Mouse (Mus musculus) heart, embryonic 15.5 days (tissue): Measurements from ENCODE around the gene Lpcat2. TPM values are rescaled to one million over a fixed set of nuclear protein-coding genes. Genes with fewer than 3 reads are reported as not detected.
A peak's percentile ranks its signal among the peaks of the same experiment; 100 is the strongest.
"Not testable (repeated sequence)": the region's sequence is repeated elsewhere in the genome, so short reads cannot be mapped to it uniquely, and the experiment has no call there.

Experiments
- ATAC-seq: fragments of 200-750 bp; cut with Nextera tagmentation; replicated peaks from 2 replicates; pipeline ENCODE4 v1.8.0; 2017; ENCODE audit warnings: low read depth, moderate TSS enrichment; ENCODE audit not compliant: insufficient number of reproducible peaks, insufficient read depth, low FRiP score
- H3K27ac ChIP-seq: fragments of 300-500 bp; sonication (generic); 2 replicates; pipeline ENCODE4 v1.5.1; 2015; ENCODE audit warnings: mild to moderate bottlenecking, inconsistent platforms
- H3K27me3 ChIP-seq: fragments of 300-500 bp; sonication (generic); 2 replicates; pipeline ENCODE4 v1.6.1; 2015; ENCODE audit warnings: inconsistent platforms
- H3K36me3 ChIP-seq: fragments of 300-500 bp; sonication (generic); 2 replicates; pipeline ENCODE4 v1.6.1; 2015; ENCODE audit warnings: mild to moderate bottlenecking, inconsistent platforms
- H3K4me1 ChIP-seq: fragments of 300-500 bp; sonication (generic); replicated peaks from 2 replicates; pipeline ENCODE4 v1.6.1; 2015; ENCODE audit warnings: inconsistent platforms
- H3K4me2 ChIP-seq: fragments of 300-500 bp; sonication (generic); 2 replicates; pipeline ENCODE4 v1.6.1; 2015; ENCODE audit warnings: inconsistent platforms, mild to moderate bottlenecking, moderate library complexity
- H3K4me3 ChIP-seq: fragments of 300-500 bp; sonication (generic); 2 replicates; pipeline ENCODE4 v1.5.1; 2015; ENCODE audit warnings: mild to moderate bottlenecking, inconsistent platforms
- H3K9ac ChIP-seq: fragments of 300-500 bp; sonication (generic); 2 replicates; pipeline ENCODE4 v1.6.1; 2015; ENCODE audit warnings: mild to moderate bottlenecking, inconsistent platforms
- H3K9me3 ChIP-seq: fragments of 300-500 bp; sonication (generic); replicated peaks from 2 replicates; pipeline ENCODE4 v1.6.1; 2016; ENCODE audit warnings: inconsistent platforms
- WGBS: fragments of 180-500 bp; shearing (Covaris S2); methylation state at CpG from one replicate; pipeline ENCODE4 v1.1.7; 2015; ENCODE audit warnings: mixed read lengths; 5-methylcytosine and 5-hydroxymethylcytosine counted together
- polyA plus RNA-seq: library from polyadenylated mRNA; unstranded; fragments of >200 nt; fragmentation: Nextera tagmentation; extraction: Ambion mirVana; gene quantifications from 2 replicates; pipeline ENCODE4 v1.2.1, GENCODE M21; 2015

Lpcat2 gene
- polyA plus RNA-seq, 1 experiment from 2014 or later, result 4.0 TPM

DNA sequence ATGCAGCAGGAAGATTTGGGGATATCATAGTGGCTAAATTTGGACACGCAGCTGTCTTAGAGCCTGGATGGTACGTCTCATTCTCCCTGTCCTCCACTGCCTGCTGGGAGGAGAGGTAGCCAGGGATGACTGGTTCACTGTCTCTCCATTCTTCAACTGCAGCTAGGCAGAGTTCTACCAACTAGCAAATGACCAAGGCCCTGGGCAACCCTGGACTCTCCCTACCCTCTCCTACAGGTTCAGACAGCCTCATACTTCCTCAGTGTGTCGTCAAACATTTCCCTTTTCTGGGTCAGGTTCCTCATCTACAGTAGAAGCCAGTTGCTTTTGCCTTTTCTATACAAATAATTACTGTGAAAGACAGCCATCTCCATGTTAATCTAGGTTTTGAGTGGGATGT lies 466 bp upstream of the Lpcat2 start:
- H3K9ac ChIP-seq, result no peak overlapping the region
- peaks cover 12% of the 10 kb centered on the region for H3K4me1 ChIP-seq
- 77% methylated on average over 3 of the region's 3 CpGs for WGBS
- H3K4me2 ChIP-seq, result peak overlapping the region; percentile 91
- H3K27me3 ChIP-seq, result peaks cover 14% of the 10 kb centered on the region; the same call in 1 of the 2 replicates
- H3K9me3 ChIP-seq, result no peaks in the 10 kb centered on the region
- peak overlapping the region; percentile 66 for H3K4me3 ChIP-seq
- H3K36me3 ChIP-seq, result no peaks in the 10 kb centered on the region
- ATAC-seq, result no peak
- no peak overlapping the region for H3K27ac ChIP-seq

DNA sequence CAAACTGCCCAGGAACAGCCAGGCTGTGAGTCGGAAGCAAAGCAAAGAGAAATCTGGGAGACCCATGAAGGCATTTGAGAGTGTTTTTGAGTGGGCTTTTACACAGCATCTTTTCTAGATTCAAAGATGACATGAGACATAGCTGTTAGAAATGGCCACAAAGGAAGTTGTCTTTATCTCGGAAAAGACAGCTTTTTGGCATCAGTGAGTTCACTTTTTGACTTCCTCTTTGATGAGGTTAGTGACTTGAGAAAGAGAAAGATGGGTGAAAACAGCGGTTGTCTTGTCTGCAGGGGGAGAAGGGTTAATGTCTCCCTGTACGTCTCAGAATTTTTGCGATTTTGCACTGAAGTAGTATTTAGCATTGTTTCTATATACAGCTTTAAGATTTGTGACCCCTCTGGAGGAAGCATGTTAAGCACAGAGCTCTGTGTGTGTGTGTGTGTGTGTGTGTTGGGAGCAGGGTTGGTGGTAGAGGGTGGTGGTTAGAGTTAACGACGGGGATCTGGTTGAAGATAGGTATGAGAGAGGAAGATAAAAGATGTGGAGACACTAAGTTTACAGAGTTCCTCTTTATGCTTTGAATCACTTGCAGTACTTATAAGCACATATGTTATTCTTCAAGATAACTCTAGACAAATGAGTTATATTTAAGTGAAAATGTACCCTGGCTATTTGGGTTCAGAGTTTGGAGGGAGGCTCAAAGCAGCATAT lies 1.3 kb downstream of the Lpcat2 start:
- 70% methylated on average over 7 of the region's 7 CpGs for WGBS
- Histone ChIP-seq H3K27me3 (peaks cover 14% of the 10 kb centered on the region; the same call in 1 of the 2 replicates), H3K36me3 (no peaks in the 10 kb centered on the region), H3K9ac (no peak overlapping the region), H3K9me3 (no peaks in the 10 kb centered on the region), H3K27ac (no peak overlapping the region), H3K4me3 (peak overlapping the region; percentile 66), H3K4me1 (0 out of 2 replicates have a peak, but pooled peaks cover 5% of the 10 kb centered on the region), H3K4me2 (peak overlapping the region; percentile 91)
- ATAC-seq, result no peak

DNA sequence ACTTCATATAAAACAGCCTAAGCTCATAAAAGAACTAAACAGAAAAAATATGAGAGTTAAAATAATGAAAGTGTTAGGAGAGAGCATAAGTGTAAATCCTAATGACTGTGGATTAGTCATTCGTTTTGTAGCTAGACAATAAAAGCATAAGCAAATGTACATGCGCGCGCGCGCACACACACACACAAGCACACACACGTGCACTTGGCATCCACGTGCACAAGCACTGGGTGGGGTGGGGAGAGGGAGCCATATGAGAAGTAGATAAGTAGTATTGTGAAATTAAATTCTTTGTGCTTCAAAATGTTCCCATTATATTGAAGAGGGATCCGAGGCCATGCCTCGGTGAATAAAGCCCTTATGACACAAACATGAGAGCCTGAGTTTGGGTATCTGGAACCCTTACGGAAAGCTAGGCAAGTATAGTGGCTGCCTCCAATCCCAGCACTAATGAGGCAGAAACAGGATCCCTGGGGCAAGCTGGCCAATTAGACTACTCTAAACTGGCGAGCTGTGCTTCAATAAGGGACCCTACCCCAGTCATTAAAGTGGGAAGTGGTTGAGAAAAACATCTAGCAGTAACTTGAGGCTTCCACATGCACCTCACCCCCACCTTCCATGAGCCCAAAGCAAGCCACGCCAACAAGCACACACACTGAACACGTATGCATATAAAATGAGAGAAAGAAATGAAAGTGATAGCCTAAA lies 3.5 kb downstream of the Lpcat2 start:
- no peak overlapping the region for H3K9ac ChIP-seq
- peaks cover 14% of the 10 kb centered on the region; the same call in 1 of the 2 replicates for H3K27me3 ChIP-seq
- WGBS, result 86% methylated on average over 14 of the region's 14 CpGs
- H3K4me1 ChIP-seq, result 0 out of 2 replicates have a peak, but pooled peaks cover 5% of the 10 kb centered on the region
- no peak for ATAC-seq
- no peak overlapping the region for H3K4me3 ChIP-seq
- no peak overlapping the region for H3K4me2 ChIP-seq
- no peaks in the 10 kb centered on the region for H3K36me3 ChIP-seq
- H3K27ac ChIP-seq, result no peak overlapping the region
- no peaks in the 10 kb centered on the region for H3K9me3 ChIP-seq

GRCm38 (mm10) chr8:92861977-92862376 lies 6.8 kb downstream of the Lpcat2 start:
- no peak overlapping the region for H3K4me3 ChIP-seq
- H3K9ac ChIP-seq, result no peak overlapping the region
- no peak overlapping the region for H3K27ac ChIP-seq
- no peaks in the 10 kb centered on the region for H3K27me3 ChIP-seq
- H3K9me3 ChIP-seq, result no peaks in the 10 kb centered on the region
- WGBS, result 72% methylated on average over 1 of the region's 1 CpGs
- no peak for ATAC-seq
- H3K4me1 ChIP-seq, result no peaks in the 10 kb centered on the region
- no peaks in the 10 kb centered on the region for H3K36me3 ChIP-seq
- no peak overlapping the region for H3K4me2 ChIP-seq

DNA sequence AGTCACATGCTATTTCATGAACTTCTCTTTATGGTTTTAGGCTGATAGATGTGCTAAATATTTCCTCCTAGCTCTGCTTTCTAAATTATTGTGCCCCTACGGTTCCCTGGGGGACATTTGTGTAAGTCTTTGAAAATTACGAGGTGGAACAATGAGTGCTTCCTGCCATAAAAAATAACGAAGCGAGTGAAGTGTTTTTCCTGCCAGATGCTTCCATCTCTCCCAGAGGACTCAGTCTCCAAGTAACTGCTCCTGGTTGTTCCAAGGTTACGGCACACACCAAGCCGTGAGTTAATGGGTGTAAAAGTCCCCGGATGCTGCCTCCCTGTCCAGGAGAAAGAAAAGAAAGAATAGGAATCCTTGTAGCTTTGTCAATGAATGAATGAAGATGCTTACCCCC lies 15.1 kb downstream of the Lpcat2 start:
- no peaks in the 10 kb centered on the region for H3K27me3 ChIP-seq
- 57% methylated on average over 7 of the region's 7 CpGs for WGBS
- no peaks in the 10 kb centered on the region for H3K36me3 ChIP-seq
- H3K4me3 ChIP-seq, result no peak overlapping the region
- H3K27ac ChIP-seq, result no peak overlapping the region
- H3K4me1 ChIP-seq, result 0 out of 2 replicates have a peak, but pooled peaks cover 3% of the 10 kb centered on the region
- no peak overlapping the region for H3K4me2 ChIP-seq
- H3K9ac ChIP-seq, result no peak overlapping the region
- H3K9me3 ChIP-seq, result no peaks in the 10 kb centered on the region
- ATAC-seq, result no peak

- 0 out of 2 replicates have a peak, but pooled peaks cover 3% of the 10 kb centered on the region for H3K4me1 ChIP-seq
- ATAC-seq, result no peak
- H3K4me2 ChIP-seq, result no peak overlapping the region
- 69% methylated on average over 10 of the region's 10 CpGs for WGBS
- no peak overlapping the region for H3K9ac ChIP-seq
- no peaks in the 10 kb centered on the region for H3K27me3 ChIP-seq
- H3K9me3 ChIP-seq, result no peaks in the 10 kb centered on the region
- no peak overlapping the region for H3K27ac ChIP-seq
- no peak overlapping the region for H3K4me3 ChIP-seq
- H3K36me3 ChIP-seq, result no peaks in the 10 kb centered on the region
Measured at GRCm38 (mm10) chr8:92872063-92872759, 17.1 kb downstream of the Lpcat2 start.

GRCm38 (mm10) chr8:92875795-92876194 lies 20.7 kb downstream of the Lpcat2 start:
- Histone ChIP-seq H3K4me2 (no peak overlapping the region), H3K36me3 (no peaks in the 10 kb centered on the region), H3K9ac (no peak overlapping the region), H3K4me3 (no peak overlapping the region), H3K27ac (no peak overlapping the region), H3K4me1 (no peaks in the 10 kb centered on the region), H3K9me3 (no peaks in the 10 kb centered on the region), H3K27me3 (no peaks in the 10 kb centered on the region)
- ATAC-seq, result no peak
- WGBS, result 81% methylated on average over 10 of the region's 10 CpGs

DNA sequence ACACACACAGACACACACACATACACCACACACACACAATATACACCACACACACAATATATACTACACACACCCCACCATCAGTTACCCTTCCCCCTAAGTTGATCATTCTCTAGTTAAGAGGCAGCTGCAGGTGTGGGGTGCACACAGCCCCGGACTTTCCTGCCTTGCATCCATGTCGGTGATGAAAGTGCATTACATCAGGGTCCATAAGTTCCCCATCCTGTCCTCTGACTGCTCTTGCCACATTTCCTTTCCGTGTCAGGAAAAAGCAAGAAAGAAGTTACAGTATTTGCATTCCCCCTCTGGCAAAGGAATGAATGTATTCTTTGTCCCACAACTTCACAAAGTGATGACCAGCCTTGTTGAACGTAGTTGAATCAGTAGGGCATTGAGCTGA lies 26.1 kb downstream of the Lpcat2 start:
- Histone ChIP-seq H3K36me3 (no peaks in the 10 kb centered on the region), H3K4me2 (no peak overlapping the region), H3K27me3 (no peaks in the 10 kb centered on the region), H3K4me1 (no peaks in the 10 kb centered on the region), H3K9ac (no peak overlapping the region), H3K4me3 (no peak overlapping the region), H3K27ac (no peak overlapping the region), H3K9me3 (no peaks in the 10 kb centered on the region)
- no peak for ATAC-seq
- WGBS, result 60% methylated on average over 4 of the region's 4 CpGs

DNA sequence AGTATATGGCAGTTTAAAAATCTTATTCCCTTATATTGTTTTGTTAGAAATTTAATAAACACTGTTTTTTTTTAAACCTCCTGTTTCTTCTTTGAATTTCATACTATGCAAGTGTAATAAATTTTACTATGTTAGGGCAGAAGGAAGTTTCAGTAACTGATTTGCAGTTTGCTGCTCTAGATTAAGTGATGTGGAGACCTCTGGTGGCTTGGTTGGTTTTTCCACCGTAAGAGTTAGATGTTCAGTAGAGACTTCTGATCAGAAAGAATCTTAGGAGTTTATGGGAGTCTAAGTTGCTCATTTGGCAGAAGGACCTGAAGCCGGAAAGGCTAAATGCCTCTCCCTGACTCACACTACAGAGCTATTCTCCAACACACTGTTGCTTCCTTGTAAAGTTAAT lies 28.6 kb downstream of the Lpcat2 start:
- WGBS, result 63% methylated on average over 2 of the region's 2 CpGs
- H3K27me3 ChIP-seq, result no peaks in the 10 kb centered on the region
- ATAC-seq, result no peak

GRCm38 (mm10) chr8:92892216-92892615 lies 37.1 kb downstream of the Lpcat2 start:
- not testable (repeated sequence) for H3K27me3 ChIP-seq, H3K27ac ChIP-seq, ATAC-seq, H3K36me3 ChIP-seq, H3K4me2 ChIP-seq, H3K4me3 ChIP-seq, H3K9ac ChIP-seq, H3K9me3 ChIP-seq, H3K4me1 ChIP-seq
- whole genome bisulfite sequencing, result 64% methylated on average over 3 of the region's 3 CpGs

More for the DNA sequence above, 28.6 kb downstream of the Lpcat2 start:
- Histone ChIP-seq H3K4me1 (no peaks in the 10 kb centered on the region), H3K27ac (no peak overlapping the region), H3K4me3 (no peak overlapping the region), H3K9me3 (no peaks in the 10 kb centered on the region), H3K36me3 (no peaks in the 10 kb centered on the region), H3K9ac (no peak overlapping the region), H3K4me2 (no peak overlapping the region)

DNA sequence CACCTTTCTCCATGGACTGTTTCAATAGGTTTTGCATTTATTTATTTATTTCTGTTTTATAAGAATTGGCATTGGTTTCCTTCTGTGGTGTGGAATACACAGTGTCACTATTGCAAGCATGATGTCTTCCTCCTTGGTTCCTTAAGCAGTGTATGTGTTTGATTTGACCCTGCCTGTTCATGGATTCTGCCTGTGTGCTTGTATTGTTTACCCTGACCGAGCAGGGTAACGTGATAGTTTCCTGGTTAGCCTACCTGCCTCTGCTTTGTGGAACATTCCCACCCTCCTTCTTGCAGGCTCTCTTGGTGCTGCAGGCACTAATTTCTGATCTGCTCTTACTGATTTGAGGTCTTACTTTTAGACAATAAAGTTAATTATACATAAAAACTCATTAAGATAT lies 38.7 kb downstream of the Lpcat2 start:
- Histone ChIP-seq H3K4me3 (no peak overlapping the region), H3K36me3 (no peaks in the 10 kb centered on the region), H3K4me2 (no peak overlapping the region), H3K4me1 (no peaks in the 10 kb centered on the region), H3K9ac (no peak overlapping the region), H3K9me3 (no peaks in the 10 kb centered on the region), H3K27me3 (no peaks in the 10 kb centered on the region), H3K27ac (no peak overlapping the region)
- WGBS, result 83% methylated on average over 2 of the region's 2 CpGs
- ATAC-seq, result no peak
